Mouse (Mus musculus) spleen, adult 18-20 months (tissue): ENCODE results near the gene Sap30.

Experiments used
- DNase-seq, 2 experiments: peaks; one replicate each; pipeline ENCODE4 v3.0.0; 2022; ENCODE audit warnings: mixed read lengths in 2 of 2

Gene Sap30

GRCm38 (mm10) chr8:57435768-57436436, 51.8 kb downstream of the Sap30 start:
- no peak for DNase-seq

DNA sequence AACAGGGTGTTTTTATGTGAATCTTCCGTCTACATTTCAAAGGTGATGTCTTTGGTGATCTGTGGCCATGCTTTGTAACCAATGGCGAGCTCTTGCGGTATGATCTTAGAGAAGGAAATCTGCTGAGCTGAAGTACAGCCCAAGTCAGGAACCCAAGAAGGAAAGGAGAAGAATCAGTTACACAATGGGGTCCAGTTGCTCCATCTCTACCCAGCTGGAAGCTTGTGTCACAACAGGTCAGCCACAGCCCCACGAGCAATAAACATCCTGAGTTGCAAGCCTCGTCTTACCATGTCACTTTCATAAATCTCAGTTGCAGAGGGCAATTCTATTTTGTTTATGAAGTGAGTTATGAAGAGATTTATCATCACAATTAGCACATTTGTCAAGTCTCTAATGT, 54.9 kb downstream of the Sap30 start:
- no peak for DNase-seq
